Mouse (Mus musculus): Measurements from ENCODE around the gene Hecw2. TPM values are rescaled to one million over a fixed set of nuclear protein-coding genes. Genes with fewer than 3 reads are reported as not detected.

Hecw2 gene
- total RNA-seq, 2 experiments from 2014 or later, result 10.2 to 10.3 TPM

DNA sequence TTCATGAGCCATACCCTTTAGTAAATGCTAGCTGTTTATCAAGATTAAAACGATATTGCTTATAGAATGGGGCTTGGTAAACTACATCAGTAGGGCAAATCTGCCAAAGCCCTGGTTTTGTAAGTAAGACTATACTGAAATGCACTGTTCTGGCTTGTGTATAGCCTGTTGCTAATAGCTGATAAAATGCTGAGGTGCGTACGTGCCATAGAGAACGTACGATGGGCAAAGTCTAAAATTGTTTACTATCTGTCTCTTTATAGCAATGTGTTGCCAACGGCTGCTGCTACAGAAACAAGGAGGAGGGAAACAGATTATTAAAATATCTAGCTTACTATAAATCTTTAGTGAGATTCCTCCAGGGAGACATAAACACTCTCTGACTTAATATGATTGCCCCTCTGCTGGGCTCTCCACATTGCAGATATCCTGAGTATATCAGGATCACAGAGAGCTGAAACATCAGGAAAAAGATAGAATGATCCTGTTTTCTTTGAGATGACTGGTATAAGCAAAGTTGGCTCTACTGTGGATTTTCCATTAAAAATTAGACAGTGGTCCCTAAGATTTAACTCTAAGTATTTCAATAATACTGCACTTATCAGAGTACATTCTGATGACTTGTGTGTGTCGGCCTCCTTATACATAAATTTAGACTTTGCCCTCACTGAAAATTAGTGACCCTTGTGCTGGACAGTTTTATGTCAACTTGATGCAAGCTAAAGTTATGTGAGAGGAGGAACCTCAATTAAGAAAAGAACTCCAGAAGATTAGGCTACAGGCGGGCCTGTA, 350.6 kb downstream of the Hecw2 start:
- DNase-seq (ENCODE audit: low spot score in 2 of 2), result no peak

GRCm38 (mm10) chr1:53843051-53843450, 351.9 kb downstream of the Hecw2 start:
- DNase-seq (ENCODE audit: low spot score in 2 of 2), result no peak

DNA sequence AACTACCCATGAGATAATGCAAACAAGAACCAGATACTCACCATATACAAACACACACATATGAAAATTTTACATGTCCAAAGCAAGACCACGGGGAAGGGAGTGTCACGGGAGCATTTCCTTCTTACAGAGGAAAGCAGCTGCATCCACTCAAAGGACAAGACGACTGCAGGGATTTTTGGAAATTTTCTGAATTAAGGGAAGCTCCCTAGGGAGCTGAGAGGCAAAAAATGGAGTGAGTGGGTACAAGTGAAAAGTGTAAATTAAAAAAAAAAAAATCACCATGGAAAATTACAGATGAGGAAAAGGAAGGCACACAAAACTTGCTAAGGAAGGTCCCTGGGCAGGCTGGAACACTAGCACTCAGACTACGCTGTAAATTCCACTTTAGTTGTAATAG, 353.9 kb downstream of the Hecw2 start:
- no peak for DNase-seq (ENCODE audit: low spot score in 2 of 2)

DNA sequence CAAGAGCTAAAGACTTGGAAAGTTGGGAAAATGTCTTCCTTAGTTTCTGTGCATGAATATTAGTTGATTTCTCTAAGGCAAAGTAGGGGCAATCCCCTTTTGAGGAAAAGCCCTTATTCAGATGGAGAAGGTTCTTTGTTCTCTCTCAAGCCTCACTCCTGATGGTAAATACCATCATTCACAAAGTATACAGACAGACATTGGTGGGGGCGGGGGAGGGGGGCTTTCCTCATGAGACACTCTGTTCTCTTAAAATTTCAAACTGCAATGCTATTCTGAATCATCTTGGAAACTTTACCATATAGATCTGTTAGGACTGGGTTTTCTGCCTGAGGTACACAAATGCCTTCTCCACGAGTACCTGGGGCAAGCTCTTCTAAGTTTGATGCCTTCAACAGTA, 355.6 kb downstream of the Hecw2 start:
- DNase-seq (ENCODE audit: low spot score in 2 of 2), result no peak

- DNase-seq (ENCODE audit: low spot score in 2 of 2), result no peak
These were observed 356.6 kb downstream of the Hecw2 start for GRCm38 (mm10) chr1:53838182-53838859.

DNA sequence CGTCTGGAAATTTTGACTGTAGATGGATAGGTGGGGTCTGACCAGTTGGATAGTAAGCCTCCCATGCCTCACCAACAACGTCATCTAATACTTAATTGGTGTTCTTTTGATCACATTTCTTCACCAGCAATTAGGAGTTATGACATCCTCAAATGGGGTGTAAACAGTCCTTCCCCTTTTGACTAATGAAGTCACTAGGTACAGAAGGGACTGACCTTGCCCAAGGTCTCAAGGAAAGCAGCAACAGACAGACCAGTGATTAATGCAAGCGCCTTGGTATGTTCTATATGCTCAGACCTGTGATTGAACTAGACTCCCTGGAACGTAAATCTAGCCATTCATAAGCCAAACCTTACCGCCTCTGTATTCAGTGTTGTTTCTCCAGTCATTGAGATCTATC, 364.7 kb downstream of the Hecw2 start:
- DNase-seq (ENCODE audit: low spot score in 2 of 2), result no peak

DNA sequence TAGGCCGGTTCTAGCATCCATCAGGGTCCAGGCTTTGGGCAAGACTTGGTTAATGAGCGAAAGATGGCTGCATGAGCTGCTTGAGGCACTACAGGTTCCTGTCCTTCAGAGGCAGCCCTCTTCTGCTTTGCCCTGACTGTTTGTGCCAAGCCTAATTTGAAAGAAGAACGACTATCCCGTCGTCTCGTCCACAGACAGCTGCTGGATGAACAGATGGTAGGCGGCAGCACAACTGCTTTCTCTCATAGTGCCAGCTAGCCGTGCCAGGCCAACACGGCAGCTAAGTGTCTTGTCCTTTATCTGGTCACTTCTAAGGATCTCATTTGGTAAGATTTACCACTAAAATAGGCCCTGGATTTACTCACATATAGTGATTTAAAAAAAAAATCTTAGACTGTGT, 365.9 kb downstream of the Hecw2 start:
- DNase-seq (ENCODE audit: low spot score in 2 of 2), result no peak

DNA sequence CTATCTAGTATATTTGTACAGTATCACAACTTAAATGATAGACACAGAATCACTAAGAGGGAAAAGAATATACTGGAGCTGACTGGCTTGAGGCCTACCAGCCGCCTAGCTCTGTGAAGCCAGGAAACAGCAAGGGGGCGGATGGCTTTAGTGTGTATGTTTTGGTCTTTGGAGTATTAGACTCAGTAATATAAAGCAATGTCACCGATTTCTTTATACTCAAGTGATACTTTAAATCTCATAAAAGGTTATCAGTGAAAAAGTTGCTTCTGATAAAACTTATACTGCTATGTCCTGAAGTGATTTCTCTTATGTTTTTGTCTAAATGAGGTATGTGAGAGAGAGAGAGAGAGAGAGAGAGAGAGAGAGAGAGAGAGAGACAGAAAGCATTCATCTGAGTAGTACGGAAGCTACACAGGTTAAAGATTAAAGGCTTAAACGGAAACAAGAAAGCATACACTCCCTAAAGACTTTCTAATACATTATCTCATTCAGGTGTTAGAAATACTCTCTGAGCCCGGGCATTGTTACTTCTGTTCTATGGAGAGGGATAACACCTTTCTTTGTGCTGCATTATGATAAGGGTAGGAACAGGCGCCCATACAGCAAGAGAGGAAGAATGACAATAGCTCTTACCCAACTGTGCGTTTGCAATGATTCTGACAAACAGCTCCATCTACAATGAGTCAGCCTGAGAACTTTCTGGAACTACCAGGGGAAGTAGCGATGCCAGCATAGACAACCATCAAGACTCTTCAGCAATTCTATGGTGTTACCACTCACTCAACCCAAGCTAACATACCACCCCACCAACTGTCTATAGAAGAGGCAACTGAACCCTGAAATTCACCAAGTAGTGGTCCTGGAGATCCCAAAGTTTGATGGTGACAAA, 370.3 kb downstream of the Hecw2 start:
- DNase-seq (ENCODE audit: low spot score in 2 of 2), result no peak

DNA sequence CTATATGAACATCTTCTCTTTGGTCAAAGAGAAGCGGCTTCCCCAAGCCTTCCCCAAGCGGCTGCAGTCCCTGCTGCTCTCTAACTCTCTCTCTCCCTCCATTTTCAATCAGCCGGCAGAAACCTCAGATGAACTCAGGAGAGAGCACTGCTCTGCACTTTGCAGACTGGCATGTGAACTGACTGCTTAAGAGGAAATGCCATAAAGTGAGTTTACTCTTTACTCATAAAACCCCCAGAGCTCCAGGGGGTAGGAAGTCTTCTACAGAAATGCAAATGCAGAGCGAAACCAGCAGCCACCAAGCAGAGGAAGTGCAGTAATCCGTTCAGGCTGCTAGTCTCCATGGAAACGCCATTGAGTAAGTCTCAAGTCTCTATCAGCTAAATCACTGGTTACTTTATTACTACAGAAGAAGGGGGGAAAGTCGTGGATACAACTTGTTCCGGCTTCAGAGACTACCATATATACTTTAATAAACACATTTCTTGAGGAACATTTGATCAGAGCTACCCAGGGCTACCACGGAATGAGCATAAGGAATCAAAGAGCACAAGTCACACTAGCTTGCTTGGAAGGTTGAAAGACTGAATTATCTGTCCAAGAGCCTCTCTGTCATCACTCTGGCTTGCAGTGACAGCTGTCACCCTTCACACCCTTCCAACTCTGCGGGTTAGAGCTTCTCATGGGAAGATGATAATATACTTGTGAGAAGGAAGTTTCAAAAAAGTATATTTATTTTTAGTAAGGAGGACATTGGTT, 371.1 kb downstream of the Hecw2 start:
- peak in 1 of 2 experiments; percentile 8 for DNase-seq (ENCODE audit: low spot score in 2 of 2)

- no peak for DNase-seq (ENCODE audit: low spot score in 2 of 2)
These were observed 373.0 kb downstream of the Hecw2 start for GRCm38 (mm10) chr1:53821983-53822382.

- DNase-seq (ENCODE audit: low spot score in 2 of 2), result no peak
These were observed 374.8 kb downstream of the Hecw2 start for GRCm38 (mm10) chr1:53820041-53820632.

DNA sequence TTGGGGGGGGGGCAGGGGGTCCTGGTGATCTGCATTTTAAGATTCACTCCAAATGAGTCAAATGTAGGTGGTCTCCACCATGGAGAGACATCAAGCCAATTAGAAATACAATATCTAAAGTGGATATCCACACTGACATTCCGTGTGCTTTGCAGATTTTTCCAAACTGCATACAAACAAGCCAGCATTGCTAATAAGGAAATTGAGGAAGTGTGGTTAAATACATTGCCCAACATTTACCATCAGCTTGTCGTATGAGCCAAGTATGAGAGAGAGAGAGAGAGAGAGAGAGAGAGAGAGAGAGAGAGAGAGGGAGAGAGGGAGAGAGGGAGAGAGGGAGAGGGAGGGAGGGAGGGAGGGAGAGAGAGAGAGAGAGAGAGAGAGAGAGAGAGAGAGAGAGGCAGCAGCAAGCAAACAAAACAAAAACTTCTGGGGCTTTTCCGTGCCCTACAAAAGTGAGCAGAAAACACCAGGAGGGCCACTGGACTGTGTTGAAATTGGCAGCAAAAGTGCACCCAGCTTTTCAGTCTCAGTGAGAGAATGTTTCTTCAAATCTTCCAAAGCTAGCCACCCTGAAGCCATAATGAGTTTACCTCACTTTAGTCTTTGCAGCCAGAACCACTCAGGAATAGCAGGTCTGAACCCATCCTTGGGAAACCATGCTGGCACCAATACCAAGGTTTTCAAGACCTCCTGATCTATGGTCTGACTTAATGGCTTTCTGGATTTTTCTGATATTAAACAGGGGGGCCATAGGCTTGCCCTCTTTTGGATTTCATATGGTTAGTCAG, 376.7 kb downstream of the Hecw2 start:
- DNase-seq (ENCODE audit: low spot score in 2 of 2), result no peak

DNA sequence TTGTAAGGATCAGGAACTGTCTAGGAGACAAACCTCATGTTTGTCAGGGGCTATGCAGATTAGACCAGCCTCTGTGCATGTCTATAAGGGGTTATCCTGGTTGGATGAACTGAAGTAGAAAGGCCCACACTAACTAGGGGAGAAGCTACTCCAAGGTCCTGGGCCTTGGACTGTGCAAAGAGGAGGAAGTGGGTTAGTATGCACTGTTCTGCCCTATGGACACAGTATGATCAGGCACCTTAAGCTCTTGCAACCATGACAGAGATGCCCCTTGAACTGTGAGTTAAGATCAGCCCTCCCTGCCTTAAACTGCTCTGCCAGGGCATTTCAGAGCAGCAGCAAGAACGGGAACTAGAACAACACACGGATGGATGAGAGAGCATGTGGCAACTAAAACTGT, 378.6 kb downstream of the Hecw2 start:
- DNase-seq (ENCODE audit: low spot score in 2 of 2), result no peak

- no peak for DNase-seq (ENCODE audit: low spot score in 2 of 2)
These were observed 380.8 kb downstream of the Hecw2 start for GRCm38 (mm10) chr1:53814077-53814705.

DNA sequence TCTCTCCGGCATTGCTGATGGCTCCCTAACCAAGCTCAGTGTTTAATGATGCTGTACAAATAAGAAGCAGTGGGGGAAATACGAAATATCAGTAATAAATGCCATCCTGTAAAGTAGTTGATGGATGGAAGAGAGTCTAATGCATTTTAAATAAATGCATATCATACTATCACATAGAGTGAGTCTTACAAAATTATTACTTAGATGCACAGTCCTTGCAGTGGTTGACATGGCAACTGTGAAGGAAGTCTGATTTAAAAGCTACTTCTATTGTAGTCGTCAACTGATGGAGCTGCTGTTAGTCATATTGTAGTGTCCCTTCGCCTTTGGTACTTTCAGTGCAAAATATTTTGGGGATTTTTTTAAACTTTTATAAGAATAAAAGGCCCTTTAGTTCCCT, 383.0 kb downstream of the Hecw2 start:
- no peak for DNase-seq (ENCODE audit: low spot score in 2 of 2)

DNA sequence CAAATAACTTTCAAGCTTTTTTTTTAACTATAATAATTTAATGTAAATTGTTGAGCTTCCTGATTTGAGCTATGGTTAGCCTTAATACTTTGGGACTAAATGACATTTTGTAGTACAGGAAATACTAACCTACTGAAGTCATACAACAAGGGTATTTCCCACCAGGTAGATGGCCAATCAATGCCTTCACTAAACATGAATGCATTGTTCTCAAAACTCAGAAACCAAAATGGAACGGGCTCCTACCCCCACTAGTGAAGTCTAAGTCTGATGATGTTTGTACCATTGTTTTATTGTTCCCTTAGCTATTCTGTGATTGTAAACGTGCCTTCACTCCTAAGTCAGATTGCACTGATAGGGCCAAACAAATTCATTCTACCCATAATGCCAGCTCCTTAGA, 386.7 kb downstream of the Hecw2 start:
- DNase-seq (ENCODE audit: low spot score in 2 of 2), result no peak

GRCm38 (mm10) chr1:53797811-53798210, 397.2 kb downstream of the Hecw2 start:
- DNase-seq (ENCODE audit: low spot score in 2 of 2), result no peak

- DNase-seq (ENCODE audit: low spot score in 2 of 2), result no peak
These were observed 397.9 kb downstream of the Hecw2 start for GRCm38 (mm10) chr1:53797074-53797473.

- DNase-seq (ENCODE audit: low spot score in 2 of 2), result no peak
These were observed 398.7 kb downstream of the Hecw2 start for GRCm38 (mm10) chr1:53796271-53796670.
